Mouse (Mus musculus) CH12.LX (cell line): ENCODE data around the gene Slc25a38. TPM values are rescaled to one million over a fixed set of nuclear protein-coding genes. Genes with fewer than 3 reads are reported as not detected.

Experiments
- DNase-seq: peaks from one replicate; pipeline ENCODE4 v3.0.0-alpha.2; 2013; ENCODE audit errors: extremely low read depth
- H3K27ac ChIP-seq: 2 replicates; pipeline ENCODE4 v1.5.1; 2012; ENCODE audit warnings: low read depth, mild to moderate bottlenecking, control low read depth, moderate library complexity; ENCODE audit not compliant: insufficient read depth
- H3K27me3 ChIP-seq: replicated peaks from 2 replicates; pipeline ENCODE3; 2012; ENCODE audit warnings: inconsistent platforms
- H3K36me3 ChIP-seq, 2 experiments: replicated peaks in 1 of 2; 2 replicates each; pipeline versions ENCODE3 to v1.6.1; 2012; ENCODE audit warnings: inconsistent platforms in 1 of 2, low read length in 1 of 2, mild to moderate bottlenecking in 1 of 2, mixed read lengths in 1 of 2, moderate library complexity in 1 of 2; ENCODE audit not compliant: control insufficient read depth in 1 of 2, insufficient read depth in 1 of 2
- H3K4me1 ChIP-seq, 2 experiments: 2 replicates each; pipeline ENCODE4 v1.6.1; 2012; ENCODE audit warnings: inconsistent platforms in 1 of 2, moderate library complexity in 1 of 2; ENCODE audit not compliant: insufficient read depth in 2 of 2, control insufficient read depth in 1 of 2
- H3K4me2 ChIP-seq: 2 replicates; pipeline ENCODE4 v1.6.1; 2012; ENCODE audit warnings: low read depth, mild to moderate bottlenecking, control low read depth; ENCODE audit not compliant: poor library complexity, insufficient read depth, severe bottlenecking
- H3K4me3 ChIP-seq, 3 experiments: fragments of 150-350 bp in 1 of 3; sonication (generic) in 1 of 3; replicated peaks in 1 of 3; 2 replicates each; pipeline versions ENCODE3 to v1.5.1; 2011 to 2012; ENCODE audit warnings: low read depth in 2 of 3, low read length in 2 of 3, mild to moderate bottlenecking in 2 of 3, moderate library complexity in 2 of 3, control low read depth in 1 of 3, improper control_type of control experiment in 1 of 3, inconsistent platforms in 1 of 3, mixed read lengths in 1 of 3; ENCODE audit not compliant: poor library complexity in 1 of 3
- H3K79me2 ChIP-seq: replicated peaks from 2 replicates; pipeline ENCODE4 v1.6.1; 2012; ENCODE audit warnings: mild to moderate bottlenecking, moderate library complexity; ENCODE audit not compliant: control insufficient read depth, poor library complexity, insufficient read depth, severe bottlenecking; ENCODE audit errors: extremely low read depth
- H3K9ac ChIP-seq: 2 replicates; pipeline ENCODE4 v1.6.1; 2012; ENCODE audit warnings: low read depth, mild to moderate bottlenecking, control low read depth, moderate library complexity; ENCODE audit not compliant: insufficient read depth
- H3K9me3 ChIP-seq: replicated peaks from 2 replicates; pipeline ENCODE3; 2012; ENCODE audit warnings: low read length, inconsistent platforms, mixed read lengths
- BHLHE40 ChIP-seq: IDR thresholded peaks from 2 replicates; pipeline ENCODE4 v1.6.1; 2011; ENCODE audit warnings: mild to moderate bottlenecking, low read depth, low read length, improper control_type of control experiment
- CHD1 ChIP-seq: IDR thresholded peaks from 2 replicates; pipeline ENCODE4 v1.6.1; 2012; ENCODE audit warnings: low read depth, low read length, improper control_type of control experiment, inconsistent platforms
- CHD2 ChIP-seq: IDR thresholded peaks from 2 replicates; pipeline ENCODE4 v1.6.1; 2011; ENCODE audit warnings: low read length, improper control_type of control experiment
- E2F4 ChIP-seq: IDR thresholded peaks from 2 replicates; pipeline ENCODE4 v1.6.1; 2011; ENCODE audit warnings: low read depth, low read length, improper control_type of control experiment; ENCODE audit not compliant: insufficient replicate concordance
- ELF1 ChIP-seq: IDR thresholded peaks from 2 replicates; pipeline ENCODE4 v1.6.1; 2014; ENCODE audit warnings: low read depth, mild to moderate bottlenecking, inconsistent platforms, low read length, improper control_type of control experiment
- ETS1 ChIP-seq: conservative IDR thresholded peaks from 2 replicates; pipeline ENCODE4 v1.6.1; 2012; ENCODE audit warnings: low read depth, mild to moderate bottlenecking, inconsistent platforms, low read length, improper control_type of control experiment, moderate library complexity
- JUN ChIP-seq: IDR thresholded peaks from 2 replicates; pipeline ENCODE4 v1.6.1; 2011; ENCODE audit warnings: low read depth, mild to moderate bottlenecking, low read length, improper control_type of control experiment, moderate library complexity; ENCODE audit not compliant: insufficient read depth
- MEF2A ChIP-seq: IDR thresholded peaks from 2 replicates; pipeline ENCODE4 v1.6.1; 2014; ENCODE audit warnings: low read depth, mild to moderate bottlenecking, inconsistent platforms, low read length, improper control_type of control experiment, borderline replicate concordance
- NELFE ChIP-seq: IDR thresholded peaks from 2 replicates; pipeline ENCODE4 v1.6.1; 2011; ENCODE audit warnings: low read depth, low read length, improper control_type of control experiment
- POLR2A ChIP-seq: IDR thresholded peaks from 2 replicates; pipeline ENCODE4 v1.6.1; 2011; ENCODE audit warnings: low read depth, mild to moderate bottlenecking, improper control_type of control experiment, low read length
- RAD21 ChIP-seq: IDR thresholded peaks from 2 replicates; pipeline ENCODE4 v1.6.1; 2011; ENCODE audit warnings: low read depth, mild to moderate bottlenecking, low read length, improper control_type of control experiment, moderate library complexity
- RCOR1 ChIP-seq: conservative IDR thresholded peaks from 2 replicates; pipeline ENCODE4 v1.6.1; 2012; ENCODE audit warnings: low read depth, mild to moderate bottlenecking, inconsistent platforms, low read length, improper control_type of control experiment
- SMC3 ChIP-seq: IDR thresholded peaks from 2 replicates; pipeline ENCODE4 v1.6.1; 2011; ENCODE audit warnings: low read depth, low read length, improper control_type of control experiment
- TCF12 ChIP-seq: IDR thresholded peaks from 2 replicates; pipeline ENCODE4 v1.6.1; 2014; ENCODE audit warnings: low read depth, mild to moderate bottlenecking, inconsistent platforms, low read length, improper control_type of control experiment
- UBTF ChIP-seq: IDR thresholded peaks from 2 replicates; pipeline ENCODE4 v1.6.1; 2012; ENCODE audit warnings: low read depth, mild to moderate bottlenecking, inconsistent platforms, low read length, improper control_type of control experiment, moderate library complexity
- ZC3H11A ChIP-seq: IDR thresholded peaks from 2 replicates; pipeline ENCODE4 v1.6.1; 2012; ENCODE audit warnings: low read depth, mild to moderate bottlenecking, inconsistent platforms, low read length, improper control_type of control experiment
- ZNF384 ChIP-seq: IDR thresholded peaks from 2 replicates; pipeline ENCODE4 v1.6.1; 2012; ENCODE audit warnings: low read depth, low read length, improper control_type of control experiment, inconsistent platforms
- dilution Hi-C: fragments of 300-500 bp; cut with MboI; formaldehyde crosslinking; loops from 2 replicates; pipeline ENCODE4 v1.14.3; 2020; ENCODE audit warnings: low sequenced_read_pairs; ENCODE audit not compliant: extremely low pct_unique_long_range_greater_than_20kb, extremely low pct_ligation_motif_present
- in situ Hi-C: fragments of 300-500 bp; cut with MboI; formaldehyde crosslinking; loops from 3 replicates; pipeline ENCODE4 v1.14.3; 2019; ENCODE audit warnings: low sequenced_read_pairs, low pct_ligation_motif_present, low pct_unique_long_range_greater_than_20kb, mixed read lengths
- polyA plus RNA-seq: library from polyadenylated mRNA; unstranded; fragments of >175 nt; gene quantifications from 2 replicates; pipeline ENCODE4 v1.2.1, GENCODE M21; 2012; ENCODE audit warnings: low read depth; ENCODE audit not compliant: insufficient read length
- total RNA-seq, 2 experiments: library from RNA; depleted of rRNA; stranded (reverse); fragments of 300-350 nt in 1 of 2; fragments of >200 nt in 1 of 2; gene quantifications; 2 replicates each; pipeline ENCODE4 v1.2.3; 2012 to 2014

The Slc25a38 gene
- total and polyA plus RNA-seq, 3 experiments, result 20.3 to 24.4 (median 22.3) TPM

DNA sequence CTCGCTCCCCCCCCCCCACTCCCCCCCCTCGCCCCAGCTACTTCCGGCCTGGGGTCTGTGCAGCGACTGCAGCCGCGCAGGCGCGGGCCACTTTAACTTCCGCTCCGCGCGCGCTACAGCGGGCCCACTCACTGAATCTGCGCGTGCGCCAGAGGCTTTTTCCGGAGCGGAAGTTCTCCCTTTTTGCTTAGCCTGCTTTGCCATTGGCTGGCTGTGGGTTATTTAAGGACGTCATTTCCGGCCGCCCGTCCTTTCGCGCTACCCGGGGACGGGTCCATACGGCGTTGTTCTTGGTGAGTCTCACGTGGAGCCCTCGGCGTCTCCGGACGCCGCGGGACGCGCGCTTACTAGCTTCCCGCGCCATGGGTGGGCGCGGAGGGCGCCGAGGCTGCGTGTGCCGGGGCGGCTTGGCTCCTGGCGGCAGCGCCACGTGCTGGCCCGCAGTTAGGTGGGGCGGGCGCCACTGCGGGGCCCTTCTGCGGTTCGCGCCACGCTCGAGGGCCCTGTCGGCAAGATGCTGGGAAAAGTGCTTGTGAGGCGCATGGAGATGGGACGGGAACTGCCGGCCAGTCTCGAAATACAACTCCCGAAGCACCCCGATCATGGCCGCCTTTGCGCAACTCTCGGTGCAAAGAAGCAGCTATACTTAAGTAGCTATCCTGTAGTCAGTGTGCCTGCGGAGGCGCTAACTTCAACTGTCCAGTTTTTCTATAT, 17.5 kb downstream of the Slc25a38 start, which contains the start of gene Rpsa (continued):
- TF ChIP-seq RAD21 (no peak), MEF2A (no peak), SMC3 (no peak), BHLHE40 (peak; percentile 35), TCF12 (peak; percentile 95), NELFE (peak; percentile 96)
- TF ChIP-seq, all 38 proteins: peak for 16

DNA sequence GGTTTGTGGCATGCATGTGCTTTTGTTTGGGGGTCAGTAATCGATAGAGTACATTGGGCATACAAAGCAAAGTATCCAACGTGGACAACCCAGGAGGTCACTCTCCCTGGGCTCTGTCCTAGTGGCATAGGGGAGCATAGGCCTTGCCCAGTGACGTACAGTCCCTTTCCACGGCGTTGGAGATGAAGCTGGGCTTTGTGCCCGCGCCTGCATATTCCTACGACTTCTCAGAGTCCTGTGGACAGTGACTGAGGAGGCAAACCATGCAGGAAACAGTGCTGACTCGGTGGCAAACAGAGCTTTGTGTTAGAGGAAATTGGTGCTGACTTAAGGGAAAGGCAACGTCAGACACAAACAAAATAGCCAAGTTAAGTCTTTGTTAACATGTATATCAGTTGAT, 19.1 kb downstream of the Slc25a38 start:
- Histone ChIP-seq H3K4me2 (peak overlapping the region; percentile 98), H3K79me2 (peaks cover 23% of the 10 kb centered on the region), H3K27ac (peak overlapping the region; percentile 42; the same call in 1 of the 2 replicates), H3K4me1 (peaks cover 9 to 62% of the 10 kb centered on the region in 2 experiments), H3K9ac (peak overlapping the region; percentile 99), H3K4me3 (peak overlapping the region; percentile 93 to 99 (median 98)), H3K9me3 (no peaks in the 10 kb centered on the region), H3K27me3 (no peaks in the 10 kb centered on the region), H3K36me3 (peaks cover 45 to 52% of the 10 kb centered on the region in 2 experiments)
- in situ Hi-C loops, result no loop called here
- DNase-seq, result no peak
- no peak for TF ChIP-seq RCOR1
- 0 out of 2 replicates have a peak, but pooled peaks have one; percentile 4 for TF ChIP-seq POLR2A
- dilution Hi-C loops, result no loop called here

DNA sequence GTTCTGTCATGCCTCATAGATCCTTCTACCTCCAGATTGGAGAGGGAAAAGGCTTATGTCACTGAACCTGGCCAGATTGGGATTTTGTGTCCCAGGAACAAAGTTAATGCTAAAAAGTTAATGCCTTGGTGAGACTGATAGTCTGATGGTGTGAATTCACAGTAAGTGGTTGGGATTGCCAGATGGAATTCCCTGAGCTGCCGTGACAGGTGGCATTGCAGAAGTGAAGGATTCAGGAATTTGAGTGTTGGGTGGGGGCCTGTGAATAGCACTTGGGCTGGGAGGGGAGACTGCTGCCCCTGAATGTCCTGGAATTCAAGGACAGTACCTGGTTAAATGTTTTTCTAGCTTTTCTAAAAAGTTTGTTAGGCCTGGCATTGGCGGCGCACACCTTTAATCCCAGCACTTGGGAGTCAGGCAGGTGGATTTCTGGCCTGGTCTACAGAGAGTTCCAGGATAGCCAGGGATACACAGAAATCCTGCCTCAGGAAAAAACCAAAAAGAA, 21.7 kb downstream of the Slc25a38 start:
- H3K27me3 ChIP-seq, result no peaks in the 10 kb centered on the region
- H3K4me3 ChIP-seq, result no peak overlapping the region
- no peak overlapping the region for H3K4me2 ChIP-seq
- in situ Hi-C loops, result no loop called here
- peaks cover 7 to 46% of the 10 kb centered on the region in 2 experiments for H3K4me1 ChIP-seq
- H3K36me3 ChIP-seq, result peaks cover 45 to 51% of the 10 kb centered on the region in 2 experiments
- DNase-seq, result no peak
- no peak for TF ChIP-seq UBTF
- no peak for TF ChIP-seq E2F4
- TF ChIP-seq ETS1, result no peak
- no peak for TF ChIP-seq CHD2
- no peak for TF ChIP-seq JUN
- no peak for TF ChIP-seq CHD1
- TF ChIP-seq ZNF384, result no peak
- no peak for TF ChIP-seq ELF1
- TF ChIP-seq ZC3H11A, result no peak
- no peak overlapping the region for H3K9ac ChIP-seq
- no peaks in the 10 kb centered on the region for H3K9me3 ChIP-seq
- H3K79me2 ChIP-seq, result peaks cover 23% of the 10 kb centered on the region
- no peak overlapping the region for H3K27ac ChIP-seq
- dilution Hi-C loops, result no loop called here
